Mouse (Mus musculus) lung, postnatal 0 days (tissue): ENCODE measurements around the gene Tchp.
A peak's percentile ranks its signal among the peaks of the same experiment; 100 is the strongest.

Experiments
- CTCF ChIP-seq: IDR thresholded peaks from 2 replicates; pipeline ENCODE4 v1.5.1; 2016; ENCODE audit warnings: antibody characterized with exemption, mild to moderate bottlenecking
- EP300 ChIP-seq: IDR thresholded peaks from 2 replicates; pipeline ENCODE4 v1.6.1; 2016; ENCODE audit warnings: antibody characterized with exemption, mild to moderate bottlenecking, control low read depth

DNA sequence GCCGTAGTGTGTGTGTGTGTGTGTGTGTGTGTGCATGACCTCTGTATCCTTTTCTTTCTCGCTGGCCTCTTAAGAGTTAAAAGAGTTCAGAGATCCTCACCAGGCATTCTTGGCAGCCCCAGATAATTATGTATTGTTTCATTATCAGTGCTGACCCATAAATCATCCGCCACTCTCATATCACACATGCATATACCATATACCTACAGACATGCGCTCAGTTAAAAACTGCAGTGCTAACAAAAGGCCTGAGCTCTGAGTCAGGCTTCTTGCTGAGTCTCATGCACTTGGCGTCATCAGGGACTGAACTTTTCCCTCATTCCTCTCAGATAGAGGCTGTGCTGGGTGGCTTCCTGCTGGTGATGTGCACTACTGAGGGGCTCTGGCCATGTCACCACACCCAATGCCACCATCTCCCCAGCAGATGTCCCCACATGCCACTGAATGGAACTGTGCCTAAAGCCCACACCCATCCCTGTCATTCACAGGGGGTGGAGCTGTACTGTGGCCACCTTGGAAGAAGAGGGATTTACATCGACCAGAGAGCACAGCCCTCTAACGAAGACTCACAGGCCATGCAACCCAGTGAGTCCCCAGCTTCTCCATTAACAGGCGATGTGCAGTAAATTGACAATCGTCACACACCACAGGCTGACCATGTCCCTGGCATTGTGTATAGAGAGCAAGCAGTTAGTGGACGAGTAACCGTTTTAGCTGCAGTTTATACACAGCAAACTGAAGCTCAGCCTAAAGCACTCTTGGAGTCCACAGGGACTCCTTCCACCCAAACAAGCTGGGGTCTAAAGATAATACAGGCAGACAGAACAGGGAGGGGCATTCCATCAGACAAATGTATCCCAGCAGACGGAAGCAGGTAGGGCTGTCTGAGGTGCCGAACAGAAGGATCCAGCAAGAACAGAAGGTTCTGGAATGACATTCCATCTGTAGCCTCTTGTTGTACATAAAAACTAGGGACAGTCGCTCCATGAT lies 4.9 kb upstream of the Tchp start:
- TF ChIP-seq CTCF = peak; percentile 77
- no peak for TF ChIP-seq EP300
